Mouse (Mus musculus) intestine, embryonic 14.5 days (tissue): ENCODE measurements at regions not wholly inside any gene's neighbourhood (a gene's known extent, or its start where the extent isn't known, plus 50 kb on each side); places are given as distances from the start of the nearest gene placed in this dataset.

ENCODE experiments used
- ATAC-seq: fragments of 200-750 bp; cut with Nextera tagmentation; replicated peaks from 2 replicates; pipeline ENCODE4 v1.8.0; 2017; ENCODE audit warnings: low read depth, moderate number of reproducible peaks, moderate TSS enrichment, moderate library complexity; ENCODE audit not compliant: low FRiP score, low TSS enrichment
- DNase-seq: peaks from one replicate; pipeline ENCODE4 v3.0.0-alpha.2; 2018; ENCODE audit warnings: low spot score
- H3K27ac ChIP-seq: fragments of 300-500 bp; sonication (generic); 2 replicates; pipeline ENCODE4 v1.5.1; 2014; ENCODE audit warnings: low read depth, mild to moderate bottlenecking, control low read depth
- H3K27me3 ChIP-seq: fragments of 300-500 bp; sonication (generic); replicated peaks from 2 replicates; pipeline ENCODE4 v1.6.1; 2014; ENCODE audit warnings: low read length, control low read depth; ENCODE audit not compliant: control insufficient read depth, insufficient read depth
- H3K36me3 ChIP-seq: fragments of 300-500 bp; sonication (generic); 2 replicates; pipeline ENCODE4 v1.6.1; 2014; ENCODE audit warnings: low read length, control low read depth; ENCODE audit not compliant: control insufficient read depth, insufficient read depth
- H3K4me1 ChIP-seq: fragments of 300-500 bp; sonication (generic); replicated peaks from 2 replicates; pipeline ENCODE4 v1.6.1; 2014; ENCODE audit warnings: low read length, control low read depth, mixed read lengths; ENCODE audit not compliant: control insufficient read depth, insufficient read depth
- H3K4me2 ChIP-seq: fragments of 300-500 bp; sonication (generic); 2 replicates; pipeline ENCODE4 v1.6.1; 2014; ENCODE audit warnings: low read length
- H3K4me3 ChIP-seq: fragments of 300-500 bp; sonication (generic); 2 replicates; pipeline ENCODE4 v1.5.1; 2014; ENCODE audit warnings: low read depth, low read length, control low read depth, mixed read lengths
- H3K9ac ChIP-seq: fragments of 300-500 bp; sonication (generic); 2 replicates; pipeline ENCODE4 v1.6.1; 2014; ENCODE audit warnings: mild to moderate bottlenecking, low read length
- H3K9me3 ChIP-seq: fragments of 300-500 bp; sonication (generic); 2 replicates; pipeline ENCODE4 v1.6.1; 2016; ENCODE audit warnings: low read length, control low read depth; ENCODE audit not compliant: control insufficient read depth
- WGBS: fragments of 180-500 bp; shearing (Covaris S2); extraction: QIAGEN DNeasy Blood & Tissue Kit; methylation state at CpG from one replicate; pipeline ENCODE4 v1.1.7; 2014; 5-methylcytosine and 5-hydroxymethylcytosine counted together

GRCm38 (mm10) chr9:84240491-84240975 lies 315.6 kb downstream of the Bckdhb start:
- whole genome bisulfite sequencing, result 85% methylated on average over 4 of the region's 4 CpGs
- no peaks in the 10 kb centered on the region for H3K9me3 ChIP-seq
- ATAC-seq, result no peak
- H3K9ac ChIP-seq, result no peak overlapping the region
- no peak overlapping the region for H3K4me3 ChIP-seq
- no peaks in the 10 kb centered on the region for H3K4me1 ChIP-seq
- no peak overlapping the region for H3K4me2 ChIP-seq
- H3K27ac ChIP-seq, result no peak overlapping the region
- H3K36me3 ChIP-seq, result no peaks in the 10 kb centered on the region
- DNase-seq, result no peak
- H3K27me3 ChIP-seq, result no peaks in the 10 kb centered on the region

GRCm38 (mm10) chr9:84249765-84250164 lies 324.8 kb downstream of the Bckdhb start:
- H3K4me2 ChIP-seq, result no peak overlapping the region
- H3K4me3 ChIP-seq, result no peak overlapping the region
- H3K4me1 ChIP-seq, result no peaks in the 10 kb centered on the region
- no peak for DNase-seq
- no peaks in the 10 kb centered on the region for H3K27me3 ChIP-seq
- H3K9ac ChIP-seq, result no peak overlapping the region
- WGBS, result 95% methylated on average over 1 of the region's 1 CpGs
- no peaks in the 10 kb centered on the region for H3K9me3 ChIP-seq
- H3K27ac ChIP-seq, result no peak overlapping the region
- no peak for ATAC-seq
- H3K36me3 ChIP-seq, result no peaks in the 10 kb centered on the region

GRCm38 (mm10) chr9:84253022-84253991 lies 328.4 kb downstream of the Bckdhb start:
- 18% methylated on average over 7 of the region's 7 CpGs for WGBS
- no peak overlapping the region for H3K9ac ChIP-seq
- no peak overlapping the region for H3K4me3 ChIP-seq
- H3K27me3 ChIP-seq, result no peaks in the 10 kb centered on the region
- H3K27ac ChIP-seq, result no peak overlapping the region
- no peaks in the 10 kb centered on the region for H3K9me3 ChIP-seq
- DNase-seq, result peak; percentile 67
- peak; percentile 43; the same call in 1 of the 2 replicates for ATAC-seq
- H3K4me1 ChIP-seq, result no peaks in the 10 kb centered on the region
- H3K36me3 ChIP-seq, result no peaks in the 10 kb centered on the region
- H3K4me2 ChIP-seq, result no peak overlapping the region

GRCm38 (mm10) chr9:84258488-84258887 lies 333.5 kb downstream of the Bckdhb start:
- ATAC-seq, result no peak
- Histone ChIP-seq H3K27me3 (no peaks in the 10 kb centered on the region), H3K27ac (no peak overlapping the region), H3K9ac (no peak overlapping the region), H3K36me3 (no peaks in the 10 kb centered on the region), H3K9me3 (no peaks in the 10 kb centered on the region), H3K4me2 (no peak overlapping the region), H3K4me3 (no peak overlapping the region), H3K4me1 (no peaks in the 10 kb centered on the region)
- DNase-seq, result no peak
- WGBS, result 79% methylated on average over 1 of the region's 1 CpGs

DNA sequence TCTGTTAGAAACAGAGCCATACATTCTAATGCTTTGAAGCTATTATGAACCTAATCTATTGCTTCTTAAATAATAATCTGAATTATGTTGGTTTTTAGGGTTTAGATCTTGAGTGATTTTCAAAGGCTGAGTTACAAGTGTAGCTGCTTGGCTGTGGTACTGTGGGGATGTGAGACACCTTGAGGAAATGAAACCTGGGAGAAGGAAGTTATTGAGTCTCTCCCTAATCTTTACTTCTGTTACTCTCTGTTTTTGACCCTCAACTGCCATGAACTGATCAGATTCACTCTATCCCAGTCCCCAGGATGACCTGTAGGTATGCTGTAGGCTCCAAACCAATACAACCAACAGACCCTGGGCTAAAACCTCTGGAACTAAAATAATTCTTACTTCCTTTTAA lies 334.8 kb downstream of the Bckdhb start:
- Histone ChIP-seq H3K36me3 (no peaks in the 10 kb centered on the region), H3K4me3 (no peak overlapping the region), H3K27me3 (no peaks in the 10 kb centered on the region), H3K9ac (no peak overlapping the region), H3K4me1 (no peaks in the 10 kb centered on the region), H3K4me2 (no peak overlapping the region), H3K27ac (no peak overlapping the region), H3K9me3 (no peaks in the 10 kb centered on the region)
- ATAC-seq (no peak), DNase-seq (no peak)

GRCm38 (mm10) chr9:84262151-84262550 lies 337.2 kb downstream of the Bckdhb start:
- Histone ChIP-seq H3K4me2 (no peak overlapping the region), H3K9ac (no peak overlapping the region), H3K9me3 (no peaks in the 10 kb centered on the region), H3K36me3 (no peaks in the 10 kb centered on the region), H3K27ac (no peak overlapping the region), H3K4me3 (no peak overlapping the region), H3K4me1 (no peaks in the 10 kb centered on the region), H3K27me3 (no peaks in the 10 kb centered on the region)
- ATAC-seq, result no peak
- 33% methylated on average over 5 of the region's 5 CpGs for WGBS
- peak; percentile 52 for DNase-seq

- no peak overlapping the region for H3K4me2 ChIP-seq
- no peak overlapping the region for H3K4me3 ChIP-seq
- ATAC-seq (no peak), DNase-seq (no peak)
- no peaks in the 10 kb centered on the region for H3K27me3 ChIP-seq
- WGBS, result 62% methylated on average over 7 of the region's 7 CpGs
- no peaks in the 10 kb centered on the region for H3K36me3 ChIP-seq
- no peak overlapping the region for H3K27ac ChIP-seq
- no peak overlapping the region for H3K9ac ChIP-seq
- H3K4me1 ChIP-seq, result no peaks in the 10 kb centered on the region
- H3K9me3 ChIP-seq, result no peaks in the 10 kb centered on the region
These were observed 342.0 kb downstream of the Bckdhb start for GRCm38 (mm10) chr9:84266974-84267373.

DNA sequence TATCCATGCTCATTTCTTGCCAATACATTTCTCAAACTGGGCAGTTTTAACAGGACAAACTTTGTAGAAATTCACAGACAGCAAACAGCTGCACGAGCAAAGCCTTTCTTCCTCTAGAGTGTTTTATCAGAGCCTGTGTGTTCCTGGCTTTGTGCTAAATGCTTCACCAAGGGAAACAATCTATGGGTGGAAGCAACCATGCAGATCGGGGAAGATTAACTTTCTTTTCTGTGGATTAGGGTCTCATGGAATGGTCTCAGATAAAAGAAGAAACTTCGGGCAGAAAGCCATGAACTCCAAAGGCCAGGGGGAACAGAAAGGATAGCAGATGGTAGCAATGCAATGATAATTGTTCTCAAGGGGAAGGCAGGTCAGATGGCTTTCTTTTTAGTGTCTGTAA lies 349.7 kb downstream of the Bckdhb start:
- DNase-seq (no peak), ATAC-seq (no peak)
- Histone ChIP-seq H3K4me2 (no peak overlapping the region), H3K9me3 (no peaks in the 10 kb centered on the region), H3K36me3 (no peaks in the 10 kb centered on the region), H3K9ac (no peak overlapping the region), H3K4me3 (no peak overlapping the region), H3K27me3 (no peaks in the 10 kb centered on the region), H3K27ac (no peak overlapping the region), H3K4me1 (no peaks in the 10 kb centered on the region)
- 64% methylated on average over 3 of the region's 3 CpGs for WGBS

DNA sequence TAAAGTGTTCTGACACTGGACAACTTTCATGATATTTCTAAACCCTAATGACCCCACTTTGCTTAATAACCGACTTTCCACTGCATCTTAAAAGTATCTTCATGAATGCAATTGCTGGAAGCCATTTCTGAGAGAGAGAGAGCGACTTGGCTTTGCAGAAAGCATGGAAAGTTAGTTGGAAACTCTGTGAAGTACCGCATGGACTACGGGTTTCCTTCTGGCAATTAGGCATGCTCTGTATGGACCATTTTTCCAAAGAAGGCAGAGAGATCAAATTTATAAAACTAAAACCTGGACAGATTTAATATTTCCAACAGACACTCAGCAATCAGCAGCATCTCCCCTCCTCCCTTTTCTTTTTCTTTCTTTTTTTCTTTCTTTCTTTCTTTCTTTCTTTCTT lies 353.4 kb downstream of the Bckdhb start:
- Histone ChIP-seq H3K4me2 (no peak overlapping the region), H3K4me3 (no peak overlapping the region), H3K9ac (no peak overlapping the region), H3K27ac (no peak overlapping the region), H3K9me3 (peaks cover 4% of the 10 kb centered on the region; the same call in 1 of the 2 replicates), H3K4me1 (no peaks in the 10 kb centered on the region), H3K36me3 (no peaks in the 10 kb centered on the region), H3K27me3 (no peaks in the 10 kb centered on the region)
- DNase-seq (no peak), ATAC-seq (no peak)
- 90% methylated on average over 4 of the region's 4 CpGs for WGBS
